Comparison of ENCODE assay signal across 27 mouse cellular contexts in genomic region chr4:131567241-131567640, GRCm38 (mm10).
DNase-seq lines count a peak whose midpoint lies in the region; ATAC-seq and TF ChIP-seq lines count a peak whose summit lies in the region.
"Had no signal": no experiment of that assay in that cellular context is flagged by ENCODE, and none has a peak within 500 bp of the region (broad histone marks: within the 10 kb centered on the region; RNA-seq: fewer than 3 reads in every experiment).

No protein-coding gene starts in this region.

- no peaks in the 10 kb centered on the region for H3K9me3 ChIP-seq in forebrain, embryonic 14.5 days (replicated peaks; ENCODE audit: control insufficient read depth, low read length)
- H3K9me3 ChIP-seq in forebrain, embryonic 11.5 days (ENCODE audit: control insufficient read depth, low read length), result no peaks in the 10 kb centered on the region
- no peaks in the 10 kb centered on the region for H3K9me3 ChIP-seq in hindbrain, postnatal 0 days (ENCODE audit: low read length)
- no peaks in the 10 kb centered on the region for H3K9me3 ChIP-seq in hindbrain, embryonic 10.5 days
- no peaks in the 10 kb centered on the region for H3K9me3 ChIP-seq in midbrain, postnatal 0 days (ENCODE audit: low read length)
- no peaks in the 10 kb centered on the region for H3K9me3 ChIP-seq in midbrain, embryonic 13.5 days
- H3K9me3 ChIP-seq: forebrain, embryonic 10.5 days; forebrain, embryonic 15.5 days; G1E; heart, embryonic 10.5 days; heart, embryonic 13.5 days had no signal

- DNase-seq in forebrain, embryonic 14.5 days (ENCODE audit: low spot score), result peak; percentile 56
- no peak for DNase-seq in forebrain, embryonic 11.5 days (ENCODE audit: low spot score)
- DNase-seq in hindbrain, postnatal 0 days (ENCODE audit: low spot score), result peak; percentile 50
- no peak for DNase-seq in hindbrain, embryonic 10.5 days (ENCODE audit: low spot score)
- peak; percentile 47 for DNase-seq in midbrain, postnatal 0 days (ENCODE audit: low spot score)
- DNase-seq in heart, adult 8-10 months (ENCODE audit: low spot score), result no peak
- DNase-seq: adrenal gland, postnatal 10 days; adrenal gland, postnatal 36 days; B cell, adult 2 months; cerebellum, adult 11 months; cerebellum, adult 2 months; cerebellum, adult 9-11 months; cerebellum, postnatal 36 days; gastrocnemius, postnatal 25 days; heart, adult 18-20 months; heart, postnatal 14 days; heart, postnatal 4 days had no signal

- H3K4me1 ChIP-seq in forebrain, embryonic 14.5 days (ENCODE audit: control insufficient read depth, insufficient read depth, low read length), result peaks cover 3% of the 10 kb centered on the region; the same call in 1 of the 2 replicates
- H3K4me1 ChIP-seq in forebrain, embryonic 11.5 days (replicated peaks; ENCODE audit: control insufficient read depth, insufficient read depth, low read length), result no peaks in the 10 kb centered on the region
- H3K4me1 ChIP-seq in hindbrain, postnatal 0 days (ENCODE audit: insufficient read depth, low read length), result peaks cover 8% of the 10 kb centered on the region; the same call in 1 of the 2 replicates
- H3K4me1 ChIP-seq in hindbrain, embryonic 10.5 days (replicated peaks), result no peaks in the 10 kb centered on the region
- no peaks in the 10 kb centered on the region for H3K4me1 ChIP-seq in midbrain, postnatal 0 days (ENCODE audit: insufficient read depth, low read length)
- H3K4me1 ChIP-seq in midbrain, embryonic 13.5 days (replicated peaks), result 0 out of 2 replicates have a peak, but pooled peaks cover 3% of the 10 kb centered on the region
- H3K4me1 ChIP-seq: forebrain, embryonic 10.5 days; heart, embryonic 10.5 days; heart, embryonic 13.5 days had no signal

- no peak for ATAC-seq in forebrain, embryonic 14.5 days
- ATAC-seq in forebrain, embryonic 11.5 days (replicated peaks; ENCODE audit: low FRiP score), result no peak
- ATAC-seq in hindbrain, postnatal 0 days, result no peak
- ATAC-seq in midbrain, postnatal 0 days (ENCODE audit: low FRiP score), result no peak
- ATAC-seq in midbrain, embryonic 13.5 days, result no peak
- ATAC-seq: forebrain, embryonic 15.5 days; hindbrain, embryonic 16.5 days; inflammation-experienced regulatory T-cells, adult 6 months; intestine, embryonic 16.5 days; Patski had no signal

- no peak for TF ChIP-seq CTCF in hindbrain, postnatal 0 days (IDR thresholded peaks at IDR 0.05; ENCODE audit: low read depth)
- TF ChIP-seq CTCF in midbrain, postnatal 0 days (IDR thresholded peaks at IDR 0.05), result no peak

- no peak overlapping the region for H3K27ac ChIP-seq in forebrain, embryonic 14.5 days (ENCODE audit: low read depth, low read length)
- no peak overlapping the region for H3K27ac ChIP-seq in forebrain, embryonic 11.5 days (ENCODE audit: low read depth, low read length)
- no peak overlapping the region for H3K27ac ChIP-seq in hindbrain, postnatal 0 days
- no peak overlapping the region for H3K27ac ChIP-seq in hindbrain, embryonic 10.5 days
- H3K27ac ChIP-seq in midbrain, postnatal 0 days (ENCODE audit: low read depth, low read length), result no peak overlapping the region
- H3K27ac ChIP-seq in midbrain, embryonic 13.5 days, result no peak overlapping the region
- H3K27ac ChIP-seq: forebrain, embryonic 10.5 days; forebrain, embryonic 15.5 days; heart, embryonic 10.5 days; heart, embryonic 13.5 days had no signal

- no peak overlapping the region for H3K9ac ChIP-seq in forebrain, embryonic 14.5 days (ENCODE audit: low read length)
- H3K9ac ChIP-seq in forebrain, embryonic 11.5 days (ENCODE audit: low read length), result no peak overlapping the region
- no peak overlapping the region for H3K9ac ChIP-seq in hindbrain, postnatal 0 days (replicated peaks; ENCODE audit: low read length)
- H3K9ac ChIP-seq in midbrain, postnatal 0 days (replicated peaks; ENCODE audit: low read length, poor library complexity, severe bottlenecking), result no peak overlapping the region
- H3K9ac ChIP-seq in midbrain, embryonic 13.5 days (replicated peaks), result no peak overlapping the region
- H3K9ac ChIP-seq: forebrain, embryonic 15.5 days; heart, embryonic 13.5 days had no signal

- H3K27me3 ChIP-seq in forebrain, embryonic 14.5 days (replicated peaks; ENCODE audit: control insufficient read depth, insufficient read depth, low read length), result no peaks in the 10 kb centered on the region
- no peaks in the 10 kb centered on the region for H3K27me3 ChIP-seq in forebrain, embryonic 11.5 days (ENCODE audit: control insufficient read depth, insufficient read depth, low read length)
- no peaks in the 10 kb centered on the region for H3K27me3 ChIP-seq in hindbrain, postnatal 0 days (ENCODE audit: insufficient read depth, low read length)
- H3K27me3 ChIP-seq in hindbrain, embryonic 10.5 days (ENCODE audit: insufficient read depth, poor library complexity, severe bottlenecking), result no peaks in the 10 kb centered on the region
- H3K27me3 ChIP-seq in midbrain, postnatal 0 days (ENCODE audit: insufficient read depth, low read length), result no peaks in the 10 kb centered on the region
- no peaks in the 10 kb centered on the region for H3K27me3 ChIP-seq in midbrain, embryonic 13.5 days
- H3K27me3 ChIP-seq: forebrain, embryonic 15.5 days had no signal

- no peaks in the 10 kb centered on the region for H3K36me3 ChIP-seq in forebrain, embryonic 14.5 days (ENCODE audit: control insufficient read depth, insufficient read depth, low read length)
- H3K36me3 ChIP-seq in forebrain, embryonic 11.5 days (ENCODE audit: control insufficient read depth, insufficient read depth, low read length), result no peaks in the 10 kb centered on the region
- no peaks in the 10 kb centered on the region for H3K36me3 ChIP-seq in hindbrain, postnatal 0 days (ENCODE audit: insufficient read depth, low read length)
- no peaks in the 10 kb centered on the region for H3K36me3 ChIP-seq in hindbrain, embryonic 10.5 days
- H3K36me3 ChIP-seq in midbrain, postnatal 0 days (ENCODE audit: insufficient read depth, low read length), result no peaks in the 10 kb centered on the region
- H3K36me3 ChIP-seq in midbrain, embryonic 13.5 days, result no peaks in the 10 kb centered on the region
- H3K36me3 ChIP-seq: forebrain, embryonic 10.5 days; forebrain, embryonic 15.5 days; G1E; heart, embryonic 10.5 days; heart, embryonic 13.5 days had no signal

- 25% methylated on average over 2 of the region's 2 CpGs for WGBS in forebrain, embryonic 14.5 days
- 66% methylated on average over 2 of the region's 2 CpGs for WGBS in forebrain, embryonic 11.5 days
- WGBS in hindbrain, postnatal 0 days, result 27% methylated on average over 2 of the region's 2 CpGs
- 70% methylated on average over 2 of the region's 2 CpGs for WGBS in hindbrain, embryonic 10.5 days
- 52% methylated on average over 2 of the region's 2 CpGs for WGBS in midbrain, postnatal 0 days
- 71% methylated on average over 2 of the region's 2 CpGs for WGBS in midbrain, embryonic 13.5 days

- H3K4me3 ChIP-seq in forebrain, embryonic 14.5 days (ENCODE audit: low read depth, low read length), result no peak overlapping the region
- H3K4me3 ChIP-seq in forebrain, embryonic 11.5 days (ENCODE audit: low read depth, low read length), result no peak overlapping the region
- no peak overlapping the region for H3K4me3 ChIP-seq in hindbrain, postnatal 0 days (ENCODE audit: low read length)
- H3K4me3 ChIP-seq in hindbrain, embryonic 10.5 days, result no peak overlapping the region
- H3K4me3 ChIP-seq in midbrain, postnatal 0 days (ENCODE audit: low read depth, low read length), result no peak overlapping the region
- no peak overlapping the region for H3K4me3 ChIP-seq in midbrain, embryonic 13.5 days (replicated peaks)
- H3K4me3 ChIP-seq: forebrain, embryonic 10.5 days; forebrain, embryonic 15.5 days; heart, embryonic 10.5 days; heart, embryonic 13.5 days had no signal

- H3K4me2 ChIP-seq in forebrain, embryonic 14.5 days (ENCODE audit: low read length), result no peak overlapping the region
- no peak overlapping the region for H3K4me2 ChIP-seq in forebrain, embryonic 11.5 days (ENCODE audit: low read depth, low read length, severe bottlenecking)
- no peak overlapping the region for H3K4me2 ChIP-seq in hindbrain, postnatal 0 days (ENCODE audit: low read depth, low read length)
- H3K4me2 ChIP-seq in midbrain, postnatal 0 days (ENCODE audit: low read depth, low read length, poor library complexity, severe bottlenecking), result no peak overlapping the region
- no peak overlapping the region for H3K4me2 ChIP-seq in midbrain, embryonic 13.5 days (replicated peaks)
- H3K4me2 ChIP-seq: forebrain, embryonic 15.5 days; heart, embryonic 13.5 days had no signal

Comparison
In these comparisons a context has a peak if more than half of its experiments do, and no peak if none do; other contexts are left out.
1. DNase-seq: peak in forebrain, embryonic 14.5 days (single experiment), hindbrain, postnatal 0 days (single experiment) and midbrain, postnatal 0 days (single experiment); none in forebrain, embryonic 11.5 days (single experiment), hindbrain, embryonic 10.5 days (single experiment) and heart, adult 8-10 months (single experiment).